Mouse (Mus musculus) heart, embryonic 10.5 days (tissue): ENCODE data around the gene Zfp646. TPM values are rescaled to one million over a fixed set of nuclear protein-coding genes. Genes with fewer than 3 reads are reported as not detected.
"Not testable (repeated sequence)": the region's sequence is repeated elsewhere in the genome, so short reads cannot be mapped to it uniquely, and the experiment has no call there.

Experiments
- DNase-seq: peaks from one replicate; pipeline ENCODE4 v3.0.0-alpha.2; 2017; ENCODE audit warnings: low spot score
- H3K27ac ChIP-seq: fragments of 300-500 bp; sonication (generic); 2 replicates; pipeline ENCODE4 v1.5.1; 2016; ENCODE audit warnings: mild to moderate bottlenecking
- H3K27me3 ChIP-seq: fragments of 300-500 bp; sonication (generic); 2 replicates; pipeline ENCODE4 v1.6.1; 2016; ENCODE audit warnings: mild to moderate bottlenecking; ENCODE audit not compliant: poor library complexity, insufficient read depth, severe bottlenecking
- H3K36me3 ChIP-seq: fragments of 300-500 bp; sonication (generic); 2 replicates; pipeline ENCODE4 v1.6.1; 2016; ENCODE audit warnings: mild to moderate bottlenecking, moderate library complexity
- H3K4me1 ChIP-seq: fragments of 300-500 bp; sonication (generic); 2 replicates; pipeline ENCODE4 v1.6.1; 2016; ENCODE audit warnings: mild to moderate bottlenecking
- H3K4me3 ChIP-seq: fragments of 300-500 bp; sonication (generic); 2 replicates; pipeline ENCODE4 v1.5.1; 2016; ENCODE audit warnings: mild to moderate bottlenecking, moderate library complexity
- H3K9me3 ChIP-seq: fragments of 300-500 bp; sonication (generic); 2 replicates; pipeline ENCODE4 v1.6.1; 2016; ENCODE audit warnings: mild to moderate bottlenecking, moderate library complexity
- WGBS: fragments of 180-500 bp; shearing (Covaris S2); methylation state at CpG from one replicate; pipeline ENCODE4 v1.1.7; 2016; 5-methylcytosine and 5-hydroxymethylcytosine counted together
- polyA plus RNA-seq: library from polyadenylated mRNA; unstranded; fragments of >200 nt; fragmentation: Nextera tagmentation; extraction: Ambion mirVana; gene quantifications from 2 replicates; pipeline ENCODE4 v1.2.1, GENCODE M21; 2016

Gene Zfp646
- 10.6 and 11.7 TPM in 2 replicates for polyA plus RNA-seq

DNA sequence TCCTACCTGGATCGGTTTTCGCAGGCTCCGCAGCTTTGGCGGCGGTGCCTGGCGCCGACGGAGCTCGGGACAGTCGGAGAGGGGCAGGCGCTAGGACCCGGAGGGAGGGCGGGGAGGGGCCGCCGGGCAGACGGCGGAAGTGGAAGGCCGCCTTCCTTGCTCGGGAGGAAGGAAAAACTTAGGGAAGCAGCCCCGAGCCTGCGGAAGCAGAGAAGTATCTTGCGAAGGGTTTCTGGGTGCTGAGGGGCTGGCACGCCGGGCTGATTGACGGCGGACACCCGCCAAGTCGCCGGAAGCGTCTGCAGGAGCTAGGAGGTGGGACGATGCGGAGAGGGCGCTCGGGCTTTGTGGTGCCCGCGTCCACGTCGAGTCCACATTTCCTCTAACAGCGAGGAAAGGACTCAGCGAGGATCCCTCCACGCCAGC, at the start of gene Zfp646:
Zfp646 (plus strand) TSS at position 181 of the 426 bp plus-strand sequence.
- peak; percentile 94 for DNase-seq
- Histone ChIP-seq H3K27ac (peak within 1 kb of the TSS; percentile 98), H3K4me3 (peak within 1 kb of the TSS; percentile 92), H3K9me3 (no peaks in the 10 kb centered on the region), H3K36me3 (peaks cover 42% of the 10 kb centered on the region), H3K27me3 (no peaks in the 10 kb centered on the region), H3K4me1 (peaks cover 18% of the 10 kb centered on the region)
- 0% methylated on average over 41 of the region's 41 CpGs for WGBS

DNA sequence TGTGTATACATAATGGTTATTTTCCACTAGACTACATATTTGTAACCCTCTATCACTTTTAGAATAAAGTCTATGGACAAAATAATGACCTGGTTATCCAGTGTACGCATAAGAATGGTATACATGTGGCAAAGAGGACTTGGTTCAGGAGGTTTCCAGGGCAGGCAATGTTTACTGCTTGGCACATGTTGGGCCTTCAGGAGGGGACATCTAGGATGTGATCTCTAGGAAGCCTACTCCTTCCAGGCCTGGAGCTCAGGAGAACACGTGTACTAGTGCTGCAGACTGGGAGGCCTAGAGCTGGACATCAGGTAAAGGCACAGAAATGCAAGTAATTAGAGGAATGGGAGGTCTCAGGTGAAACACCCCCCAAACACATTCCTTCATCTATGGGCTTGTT, 40.5 kb upstream of the Zfp646 start:
- no peaks in the 10 kb centered on the region for H3K36me3 ChIP-seq
- no peak overlapping the region for H3K27ac ChIP-seq
- no peak for DNase-seq
- H3K9me3 ChIP-seq, result no peaks in the 10 kb centered on the region
- 72% methylated on average over 2 of the region's 2 CpGs for WGBS
- no peaks in the 10 kb centered on the region for H3K27me3 ChIP-seq
- H3K4me3 ChIP-seq, result no peak overlapping the region
- no peaks in the 10 kb centered on the region for H3K4me1 ChIP-seq

DNA sequence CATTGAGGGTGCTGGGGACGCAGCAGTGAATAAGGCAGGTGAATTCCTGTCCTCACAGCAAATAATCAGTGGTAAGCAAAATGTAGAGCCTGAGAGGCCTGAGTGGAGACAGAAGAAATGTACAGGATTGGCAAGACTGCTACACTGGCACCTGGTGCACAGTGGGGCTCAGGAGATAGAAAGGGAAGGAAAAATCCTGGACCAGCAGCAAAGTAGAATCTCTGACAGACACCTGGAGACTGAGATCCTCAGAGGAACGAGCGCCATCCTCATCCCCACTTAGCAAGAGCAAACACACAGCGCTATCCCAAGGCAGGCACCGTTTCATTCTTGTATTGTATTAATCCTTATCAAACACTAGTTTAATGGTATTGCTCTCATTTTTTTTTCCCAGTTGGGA, 38.5 kb upstream of the Zfp646 start:
- Histone ChIP-seq H3K27me3 (no peaks in the 10 kb centered on the region), H3K4me3 (no peak overlapping the region), H3K36me3 (no peaks in the 10 kb centered on the region), H3K27ac (no peak overlapping the region), H3K4me1 (peaks cover 8% of the 10 kb centered on the region), H3K9me3 (no peaks in the 10 kb centered on the region)
- no peak for DNase-seq
- WGBS, result 83% methylated on average over 5 of the region's 5 CpGs

DNA sequence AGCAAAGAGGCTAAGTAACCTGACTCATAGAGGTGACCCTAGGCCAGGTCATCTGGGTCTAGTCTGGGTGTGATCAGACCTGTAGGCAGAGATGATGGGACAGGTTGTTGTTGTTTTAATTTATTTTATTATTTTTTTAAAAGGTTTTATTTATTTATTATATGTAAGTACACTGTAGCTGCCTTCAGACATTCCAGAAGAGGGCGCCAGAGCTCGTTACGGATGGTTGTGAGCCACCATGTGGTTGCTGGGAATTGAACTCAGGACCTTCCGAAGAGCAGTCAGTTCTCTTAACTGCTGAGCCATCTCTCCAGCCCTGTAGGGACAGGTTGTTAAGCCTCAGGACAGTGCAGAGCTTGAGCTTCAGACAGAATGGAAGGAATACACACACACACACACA, 38.1 kb upstream of the Zfp646 start:
- DNase-seq, H3K36me3 ChIP-seq: not testable (repeated sequence)
- WGBS, result 69% methylated on average over 4 of the region's 4 CpGs

DNA sequence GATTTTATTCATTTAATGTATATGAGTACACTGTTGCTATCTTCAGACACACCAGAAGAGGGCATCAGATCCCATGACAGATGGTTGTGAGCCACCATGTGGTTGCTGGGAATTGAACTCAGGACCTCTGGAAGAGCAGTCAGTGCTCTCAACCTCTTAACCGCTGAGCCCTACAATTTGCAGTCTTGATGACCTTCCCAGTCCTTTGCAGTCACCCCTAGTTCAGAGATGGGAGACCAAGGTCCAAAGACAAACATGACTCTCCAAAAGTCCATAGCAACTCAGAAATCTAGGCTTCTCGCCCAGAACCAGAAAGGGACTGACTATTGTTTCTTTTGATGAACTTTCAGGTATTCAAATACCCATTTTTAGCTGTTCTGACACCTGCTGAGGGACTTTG, 36.0 kb upstream of the Zfp646 start:
- H3K27me3 ChIP-seq, H3K9me3 ChIP-seq, H3K4me3 ChIP-seq, H3K27ac ChIP-seq, DNase-seq: not testable (repeated sequence)
- WGBS, result 68% methylated on average over 2 of the region's 2 CpGs
- peaks cover 19% of the 10 kb centered on the region for H3K36me3 ChIP-seq
- H3K4me1 ChIP-seq, result peaks cover 14% of the 10 kb centered on the region

More for the DNA sequence above, 38.1 kb upstream of the Zfp646 start:
- not testable (repeated sequence) for H3K9me3 ChIP-seq, H3K4me3 ChIP-seq, H3K27ac ChIP-seq, H3K27me3 ChIP-seq
- H3K4me1 ChIP-seq, result peaks cover 12% of the 10 kb centered on the region

DNA sequence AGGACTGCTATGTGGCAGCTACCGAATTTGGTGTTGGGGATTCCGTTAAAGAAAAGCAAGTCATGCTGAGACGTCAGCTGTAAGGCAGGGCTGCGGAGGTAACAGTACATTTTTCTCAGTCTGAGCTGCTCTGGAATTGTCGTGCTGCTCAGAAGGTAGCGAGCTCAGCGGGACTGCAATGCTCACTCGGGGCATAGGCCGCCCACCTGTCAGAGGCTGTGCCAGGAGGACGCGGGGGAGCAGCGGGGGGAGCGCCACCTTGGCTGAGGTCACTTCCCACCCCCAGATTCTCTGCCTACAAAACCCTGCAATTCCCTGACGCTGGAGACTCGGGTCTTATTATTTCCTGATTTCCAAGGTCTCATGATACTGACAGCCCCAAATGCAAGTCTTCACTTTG, 35.1 kb upstream of the Zfp646 start:
- peak; percentile 83 for DNase-seq
- Histone ChIP-seq H3K9me3 (no peaks in the 10 kb centered on the region), H3K4me1 (peaks cover 14% of the 10 kb centered on the region), H3K36me3 (peaks cover 25% of the 10 kb centered on the region), H3K27me3 (no peaks in the 10 kb centered on the region), H3K27ac (peak overlapping the region; percentile 93), H3K4me3 (peak overlapping the region; percentile 81)
- WGBS, result 5% methylated on average over 15 of the region's 15 CpGs

DNA sequence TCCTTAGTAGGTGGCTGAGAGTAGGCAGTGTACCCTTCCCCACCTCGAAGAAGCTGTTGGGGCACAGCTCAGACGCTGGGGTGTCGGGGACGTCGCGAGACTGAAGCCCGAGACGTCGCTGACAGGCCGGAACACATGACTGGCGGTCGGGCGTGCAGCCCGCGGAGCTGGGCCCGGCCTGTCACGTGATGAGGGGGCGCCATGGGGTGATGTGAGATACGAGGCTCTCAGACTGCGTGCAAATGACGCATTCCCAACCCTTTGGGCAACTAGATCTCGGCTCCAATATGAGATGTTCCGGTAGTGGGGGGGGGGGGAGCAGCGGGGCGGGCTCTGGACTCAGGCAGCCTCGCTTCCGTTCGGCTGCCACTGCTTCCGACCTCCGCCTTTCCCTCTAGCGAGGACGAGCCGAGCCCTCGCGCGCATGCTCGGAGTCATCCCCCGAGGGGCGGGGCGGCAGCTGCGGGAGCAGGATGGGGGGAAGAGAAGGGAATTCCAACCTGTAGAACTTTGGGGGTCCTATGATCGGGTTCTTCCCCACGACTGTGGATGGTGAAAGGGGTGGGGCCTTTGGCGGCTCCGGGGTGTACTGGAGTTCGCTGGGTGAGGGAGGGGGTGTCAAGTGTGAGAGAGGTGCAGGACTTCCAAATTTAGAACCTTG, 34.6 kb upstream of the Zfp646 start:
- H3K4me3 ChIP-seq, result peak overlapping the region; percentile 81
- peak overlapping the region; percentile 93 for H3K27ac ChIP-seq
- peak; percentile 96 for DNase-seq
- H3K27me3 ChIP-seq, result no peaks in the 10 kb centered on the region
- H3K9me3 ChIP-seq, result no peaks in the 10 kb centered on the region
- WGBS, result under 1% methylated on average over 46 of the region's 46 CpGs
- H3K4me1 ChIP-seq, result peaks cover 14% of the 10 kb centered on the region
- H3K36me3 ChIP-seq, result peaks cover 31% of the 10 kb centered on the region

DNA sequence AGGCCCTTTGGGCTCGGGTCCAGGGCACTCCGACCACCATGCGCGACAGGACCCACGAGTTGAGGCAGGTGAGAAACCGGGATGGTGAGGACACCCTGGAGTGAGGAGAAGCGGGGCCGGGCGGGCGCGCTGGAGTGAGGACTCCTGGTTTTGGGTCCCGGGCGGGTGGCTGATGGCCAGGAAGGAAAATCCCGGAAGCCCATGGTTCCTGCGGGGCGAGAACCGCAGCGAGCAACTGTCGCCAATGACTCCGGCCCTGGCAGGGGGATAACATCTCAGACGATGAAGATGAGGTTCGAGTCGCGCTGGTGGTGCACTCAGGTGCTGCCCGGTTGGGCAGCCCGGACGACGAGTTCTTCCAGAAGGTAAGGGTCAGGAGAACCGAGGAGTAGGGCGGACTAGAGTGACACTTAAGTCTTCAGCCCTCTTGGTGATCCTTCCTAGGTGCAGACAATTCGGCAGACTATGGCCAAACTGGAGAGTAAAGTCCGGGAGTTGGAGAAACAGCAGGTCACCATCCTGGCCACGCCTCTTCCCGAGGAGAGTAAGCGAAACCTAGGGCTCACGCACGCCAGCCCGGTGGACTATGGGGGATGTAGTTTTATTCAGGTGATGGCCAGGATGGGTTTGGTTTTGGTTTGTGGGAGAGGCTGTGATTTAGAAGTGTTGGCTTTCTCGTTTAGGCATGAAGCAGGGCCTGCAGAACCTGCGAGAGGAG, 33.9 kb upstream of the Zfp646 start:
- Histone ChIP-seq H3K9me3 (no peaks in the 10 kb centered on the region), H3K4me3 (peak overlapping the region; percentile 81), H3K27me3 (no peaks in the 10 kb centered on the region), H3K27ac (peak overlapping the region; percentile 93), H3K36me3 (peaks cover 38% of the 10 kb centered on the region), H3K4me1 (peaks cover 14% of the 10 kb centered on the region)
- under 1% methylated on average over 40 of the region's 40 CpGs for WGBS
- DNase-seq, result peak; percentile 94

DNA sequence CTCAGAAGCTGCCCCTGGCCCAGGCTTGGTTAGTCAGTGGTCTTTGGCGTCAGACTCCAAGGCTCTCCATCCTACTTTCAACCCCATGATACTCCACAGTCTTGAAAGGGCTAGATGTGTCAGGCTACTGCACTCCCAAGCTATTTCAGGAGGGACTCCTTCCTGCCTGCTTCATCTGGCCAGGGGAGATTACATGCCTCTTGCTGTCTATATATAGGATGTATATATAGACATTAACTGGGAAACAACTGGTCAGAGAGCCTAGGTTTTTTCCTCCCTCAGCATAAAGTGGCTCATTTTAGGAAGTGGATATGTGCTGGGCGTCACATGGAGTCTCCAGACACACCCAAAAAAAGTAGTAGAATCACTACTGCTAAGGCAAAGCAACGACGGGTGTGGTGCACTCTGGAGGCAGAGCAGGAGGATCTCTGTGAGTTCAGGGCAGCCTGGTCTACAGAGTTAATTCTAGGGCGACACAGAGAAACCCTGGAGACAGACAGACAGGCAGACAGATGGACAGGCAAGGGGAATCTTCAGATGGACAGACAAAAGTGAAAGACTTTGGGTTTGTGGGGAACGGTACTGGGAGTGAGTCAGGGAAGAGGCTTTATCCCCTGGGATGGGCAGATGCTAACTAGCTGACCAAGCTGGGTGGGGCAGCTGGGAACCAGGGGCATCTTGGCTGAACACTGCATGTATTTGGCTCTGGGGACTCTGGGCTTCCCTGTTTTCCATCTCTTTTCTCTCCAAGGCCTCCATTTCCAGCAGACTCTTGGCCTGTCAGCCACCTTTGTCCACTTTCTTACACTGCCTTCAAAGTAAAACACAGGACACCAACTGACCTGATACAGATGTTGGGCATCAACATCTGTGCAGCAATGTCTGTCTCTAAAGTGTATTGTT, 25.8 kb upstream of the Zfp646 start:
- Histone ChIP-seq H3K27ac (no peak overlapping the region), H3K36me3 (peaks cover 36% of the 10 kb centered on the region), H3K4me1 (0 out of 2 replicates have a peak, but pooled peaks cover 5% of the 10 kb centered on the region), H3K27me3 (no peaks in the 10 kb centered on the region), H3K4me3 (no peak overlapping the region), H3K9me3 (no peaks in the 10 kb centered on the region)
- no peak for DNase-seq
- 67% methylated on average over 6 of the region's 6 CpGs for WGBS

DNA sequence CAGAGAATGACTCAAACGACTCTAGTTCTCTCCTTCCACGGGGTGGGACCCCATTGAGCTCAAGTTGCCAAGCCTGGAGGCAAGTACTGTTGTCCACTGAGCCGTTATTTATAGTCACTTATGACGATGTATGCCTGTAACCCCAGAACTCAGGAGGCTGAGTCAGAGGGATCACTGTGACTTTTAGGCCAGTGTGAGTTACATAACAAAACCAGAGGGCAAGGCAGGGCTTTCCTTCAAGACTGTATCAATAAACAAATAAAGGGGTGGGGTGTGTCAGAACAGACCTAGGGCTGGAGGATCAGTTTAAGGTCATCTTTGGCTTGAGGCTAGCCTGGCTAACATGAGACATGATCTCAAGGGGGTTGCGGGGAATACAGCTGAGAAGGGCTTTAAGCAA, 25.1 kb upstream of the Zfp646 start:
- Histone ChIP-seq H3K9me3 (no peaks in the 10 kb centered on the region), H3K4me3 (no peak overlapping the region), H3K4me1 (0 out of 2 replicates have a peak, but pooled peaks cover 5% of the 10 kb centered on the region), H3K27ac (no peak overlapping the region), H3K36me3 (peaks cover 30% of the 10 kb centered on the region), H3K27me3 (no peaks in the 10 kb centered on the region)
- WGBS, result 70% methylated on average over 5 of the region's 5 CpGs
- DNase-seq, result no peak

DNA sequence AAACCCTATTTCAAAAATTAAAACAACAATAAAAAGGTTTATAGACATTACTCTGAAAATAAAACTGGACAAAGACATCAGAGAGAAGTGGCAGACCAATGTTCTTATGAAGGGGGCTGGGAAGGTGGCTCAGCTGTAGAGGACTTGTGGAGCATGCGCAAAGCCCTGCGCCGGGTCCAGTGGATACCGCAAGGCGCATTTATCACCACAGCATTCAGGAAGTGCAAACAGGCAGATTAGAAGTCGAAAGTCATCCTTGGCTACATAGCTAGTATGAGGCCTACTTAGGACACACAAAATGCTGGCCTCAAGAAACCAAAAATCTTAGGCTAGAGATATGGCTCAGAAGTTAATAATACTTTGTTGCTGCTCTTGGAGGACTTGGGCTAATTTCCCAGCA, 17.8 kb upstream of the Zfp646 start:
- H3K27ac ChIP-seq, result no peak overlapping the region
- H3K27me3 ChIP-seq, result no peaks in the 10 kb centered on the region
- 80% methylated on average over 6 of the region's 6 CpGs for WGBS
- H3K9me3 ChIP-seq, result no peaks in the 10 kb centered on the region
- DNase-seq, result no peak
- H3K4me1 ChIP-seq, result no peaks in the 10 kb centered on the region
- H3K4me3 ChIP-seq, result no peak overlapping the region
- no peaks in the 10 kb centered on the region for H3K36me3 ChIP-seq

DNA sequence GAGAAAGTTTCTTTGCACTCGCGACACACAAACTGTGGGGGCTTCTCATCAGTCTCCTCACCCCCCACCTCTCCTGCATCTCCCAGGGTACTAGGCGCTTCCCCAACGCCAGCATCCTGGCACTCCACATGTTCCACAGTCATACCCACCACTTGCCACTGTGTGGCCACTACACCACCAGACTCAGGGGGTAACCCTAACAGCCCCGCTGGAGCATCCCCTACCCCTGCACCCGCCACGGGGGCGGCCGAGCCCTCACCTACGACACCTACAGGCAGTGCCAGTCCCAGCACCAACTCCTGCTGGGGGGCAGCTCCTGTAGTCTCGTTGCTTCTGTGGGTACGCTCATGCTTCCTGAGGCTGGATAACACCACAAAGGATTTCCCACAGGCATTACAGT, 9.6 kb upstream of the Zfp646 start:
- Histone ChIP-seq H3K27me3 (no peaks in the 10 kb centered on the region), H3K27ac (no peak overlapping the region), H3K9me3 (no peaks in the 10 kb centered on the region), H3K4me1 (no peaks in the 10 kb centered on the region), H3K4me3 (no peak overlapping the region), H3K36me3 (peaks cover 43% of the 10 kb centered on the region)
- no peak for DNase-seq
- 95% methylated on average over 12 of the region's 12 CpGs for WGBS

DNA sequence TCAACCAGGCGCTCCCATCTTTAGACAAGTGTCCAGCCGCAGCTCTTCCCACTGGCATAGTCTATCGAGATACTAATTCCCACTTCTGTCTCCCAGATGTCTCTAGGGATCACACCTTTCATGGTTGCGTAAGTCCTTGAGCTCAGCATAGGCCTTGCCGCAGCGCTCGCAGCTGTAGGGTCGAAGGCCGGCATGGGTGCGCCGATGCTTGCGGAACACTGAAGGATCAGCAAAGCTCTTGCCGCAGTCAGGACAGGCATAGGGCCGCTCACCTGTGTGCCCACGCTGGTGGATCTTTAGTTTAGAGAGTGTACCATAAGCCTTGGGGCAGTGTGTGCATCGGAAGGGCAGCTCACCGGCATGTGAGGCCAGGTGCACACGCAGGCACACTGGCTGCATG, 8.4 kb upstream of the Zfp646 start:
- H3K36me3 ChIP-seq, result peaks cover 51% of the 10 kb centered on the region
- no peak overlapping the region for H3K4me3 ChIP-seq
- H3K27ac ChIP-seq, result no peak overlapping the region
- H3K9me3 ChIP-seq, result no peaks in the 10 kb centered on the region
- H3K4me1 ChIP-seq, result no peaks in the 10 kb centered on the region
- DNase-seq, result no peak
- H3K27me3 ChIP-seq, result no peaks in the 10 kb centered on the region
- 94% methylated on average over 18 of the region's 18 CpGs for WGBS
